Mouse (Mus musculus) liver, adult 2 months (tissue): ENCODE results near the gene Krtap5-1.
"Not testable (repeated sequence)": the region's sequence is repeated elsewhere in the genome, so short reads cannot be mapped to it uniquely, and the experiment has no call there.

Experiments used
- CTCF ChIP-seq: fragments of 200-500 bp; IDR thresholded peaks from 2 replicates; pipeline ENCODE4 v1.5.1; 2011; ENCODE audit warnings: low read depth, low read length, control low read depth
- POLR2A ChIP-seq: fragments of 200-500 bp; IDR thresholded peaks from 2 replicates; pipeline ENCODE4 v1.6.1; 2011; ENCODE audit warnings: low read length, control low read depth; ENCODE audit not compliant: insufficient read depth; ENCODE audit errors: extremely low read depth

GRCm38 (mm10) chr7:142279291-142279690, 17.6 kb downstream of the Krtap5-1 start:
- TF ChIP-seq CTCF, POLR2A: not testable (repeated sequence)
